Mouse (Mus musculus): ENCODE data around the gene Gpr27.

The Gpr27 gene

GRCm38 (mm10) chr6:99677325-99677724 is 15.2 kb upstream of the Gpr27 start:
- no peak for DNase-seq (ENCODE audit: low read depth)

DNA sequence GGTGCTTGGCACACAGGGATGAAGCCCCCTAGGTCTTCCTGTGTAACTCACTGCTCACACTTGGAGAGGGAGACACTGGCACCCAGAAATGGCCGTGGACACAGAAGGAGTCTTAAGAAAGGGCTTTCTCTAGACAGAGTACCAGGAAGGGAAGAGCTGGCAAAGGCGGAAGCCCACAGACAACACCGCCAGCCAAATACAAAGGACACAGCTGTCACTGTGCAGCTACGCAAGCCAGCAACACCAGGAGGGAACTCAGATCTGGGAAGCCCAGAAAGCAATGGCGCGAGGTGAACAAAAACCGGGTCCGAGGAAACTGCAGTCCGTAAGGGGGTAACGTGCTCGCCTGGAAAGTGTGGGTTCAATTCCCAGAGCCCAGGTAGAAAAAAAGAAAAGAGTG is 14.4 kb upstream of the Gpr27 start:
- no peak for DNase-seq (ENCODE audit: low read depth)

DNA sequence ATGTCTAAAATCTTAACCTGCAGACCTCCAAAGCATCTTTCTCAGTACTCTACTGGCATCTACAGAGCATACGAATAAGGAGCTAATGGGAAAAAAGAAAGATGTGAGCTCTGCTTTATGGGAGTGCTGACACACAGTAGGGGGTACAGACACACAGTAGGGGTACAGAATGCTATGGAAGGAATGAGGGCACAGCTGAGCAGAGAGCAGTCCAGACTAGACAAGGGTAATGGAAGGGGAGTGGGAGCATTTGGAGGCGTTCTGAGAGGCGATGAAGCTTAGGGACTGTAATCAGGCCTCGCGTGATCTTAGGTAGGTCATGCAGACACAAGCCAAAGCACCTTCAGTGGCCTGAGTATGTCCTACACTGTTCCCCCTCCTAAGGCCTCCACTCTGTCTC is 8.5 kb upstream of the Gpr27 start:
- no peak for DNase-seq (ENCODE audit: low read depth)

GRCm38 (mm10) chr6:99684899-99685298 is 7.6 kb upstream of the Gpr27 start:
- no peak for DNase-seq (ENCODE audit: low read depth)

DNA sequence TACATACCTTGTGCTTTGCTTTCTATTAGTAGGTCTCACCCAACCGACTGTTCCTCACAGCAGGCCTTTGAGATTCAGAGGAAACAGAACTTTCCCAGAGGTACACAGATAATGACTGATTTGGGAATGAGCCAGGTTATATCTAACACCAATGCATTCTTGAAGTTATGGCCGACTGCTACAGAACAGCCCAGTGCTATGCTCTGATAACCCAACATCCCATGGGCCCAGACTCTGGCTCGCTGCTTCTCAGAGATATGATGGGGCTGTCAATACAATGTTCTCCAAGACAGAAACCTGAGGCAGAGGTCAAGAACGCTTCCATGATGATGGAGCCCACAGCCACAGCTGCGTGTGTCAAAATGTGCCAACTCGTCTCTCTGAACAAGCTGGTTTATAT is 4.0 kb upstream of the Gpr27 start:
- no peak for DNase-seq (ENCODE audit: low read depth)

DNA sequence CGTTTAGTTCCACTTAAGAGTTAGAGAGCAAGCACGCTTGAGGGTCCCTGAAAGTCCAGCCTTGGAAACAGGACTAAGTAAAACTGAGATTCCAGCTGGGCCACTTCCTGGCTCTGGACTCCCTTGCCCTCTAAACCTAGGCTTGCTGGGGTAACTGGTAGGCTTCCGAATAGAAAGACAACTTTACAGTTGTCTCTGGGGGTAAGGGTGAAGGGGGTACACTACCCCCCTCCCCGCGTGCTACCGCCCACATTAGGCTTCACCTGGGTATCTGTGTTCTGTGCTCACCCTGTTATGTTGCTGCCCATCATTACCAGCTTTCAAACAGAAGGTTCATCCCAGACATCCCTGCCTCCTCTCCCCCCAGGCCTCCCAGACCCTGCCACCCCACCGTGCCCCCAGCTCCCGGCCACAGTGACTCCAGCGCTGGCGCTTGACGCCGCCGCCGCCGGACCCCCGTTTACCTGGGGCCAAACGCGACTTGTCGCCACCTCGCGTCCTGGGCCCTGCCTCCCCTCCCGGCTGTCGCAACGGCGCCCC is 743 bp upstream of the Gpr27 start:
- DNase-seq (ENCODE audit: low read depth): no peak

GRCm38 (mm10) chr6:99692916-99693841 is 700 bp downstream of the Gpr27 start:
- no peak for DNase-seq (ENCODE audit: low read depth)

GRCm38 (mm10) chr6:99700484-99700883 is 8.0 kb downstream of the Gpr27 start:
- DNase-seq (ENCODE audit: low read depth): no peak

GRCm38 (mm10) chr6:99711576-99712101 is 19.2 kb downstream of the Gpr27 start:
- DNase-seq (ENCODE audit: low read depth): no peak

DNA sequence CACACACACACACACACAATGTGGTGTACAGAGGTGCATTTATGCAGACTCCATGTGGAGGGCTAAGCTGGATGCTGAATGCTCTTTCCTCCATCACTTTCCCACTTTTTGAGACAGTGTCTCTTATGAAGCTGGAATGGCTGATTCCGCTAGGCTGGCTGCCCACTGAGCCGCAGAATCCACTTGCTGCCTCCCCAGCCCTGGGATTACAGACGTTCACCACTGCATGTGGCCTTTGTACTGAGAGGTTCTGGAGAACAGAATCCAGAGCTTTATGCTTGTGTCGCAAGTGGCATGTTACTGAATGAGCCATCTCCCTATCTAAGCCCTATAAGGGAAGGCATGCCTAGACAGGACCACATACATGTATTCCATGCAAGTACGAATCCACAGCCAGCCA is 20.8 kb downstream of the Gpr27 start:
- DNase-seq (ENCODE audit: low read depth): no peak

DNA sequence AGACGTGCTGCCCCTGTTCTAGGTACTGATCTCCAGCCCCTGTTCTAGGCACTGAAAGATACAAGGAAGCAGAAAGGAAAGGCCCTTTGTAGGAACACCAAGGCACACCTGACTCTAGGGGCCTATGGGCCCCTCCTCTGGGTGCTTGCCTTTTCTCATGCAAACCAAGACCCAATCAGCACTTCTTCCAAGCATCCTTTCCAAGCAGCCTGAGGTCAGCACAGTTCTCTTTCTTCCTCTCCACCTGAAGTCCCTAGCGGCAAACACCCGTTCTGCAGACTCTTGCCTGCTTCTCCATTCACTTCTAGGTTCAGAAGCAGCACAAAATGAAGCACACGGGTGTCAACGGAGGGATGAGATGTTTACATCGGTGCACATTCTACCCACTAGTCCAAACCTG is 22.7 kb downstream of the Gpr27 start:
- no peak for DNase-seq (ENCODE audit: low read depth)

- DNase-seq (ENCODE audit: low read depth): no peak
These were observed 23.4 kb downstream of the Gpr27 start for GRCm38 (mm10) chr6:99715913-99716312.

DNA sequence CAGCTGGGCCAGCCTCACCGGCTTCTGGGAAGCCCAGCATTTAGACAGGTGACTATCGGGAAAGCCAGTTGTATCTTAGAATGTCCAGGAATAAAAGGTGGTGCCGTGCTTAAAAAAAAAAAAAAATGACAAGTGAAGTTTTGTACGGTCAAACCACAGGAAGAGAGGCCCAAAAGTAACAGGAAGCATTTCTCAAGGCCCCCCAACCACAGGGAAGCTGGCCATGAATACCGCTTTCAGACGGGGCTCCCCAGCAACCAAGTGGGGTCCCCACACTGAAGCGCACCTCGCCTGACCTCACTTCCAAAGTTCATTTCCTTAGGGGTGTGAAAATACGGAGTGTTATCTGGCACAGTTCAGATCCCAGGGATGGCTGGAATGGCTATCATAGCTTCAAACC is 28.6 kb downstream of the Gpr27 start:
- DNase-seq (ENCODE audit: low read depth): no peak

GRCm38 (mm10) chr6:99722390-99722789 is 29.9 kb downstream of the Gpr27 start:
- DNase-seq (ENCODE audit: low read depth): no peak

GRCm38 (mm10) chr6:99725971-99726561 is 33.6 kb downstream of the Gpr27 start, which contains the start of gene Prok2:
Gene Prok2, minus strand, starts transcription at chr6:99726392.
- no peak for DNase-seq (ENCODE audit: low read depth)

DNA sequence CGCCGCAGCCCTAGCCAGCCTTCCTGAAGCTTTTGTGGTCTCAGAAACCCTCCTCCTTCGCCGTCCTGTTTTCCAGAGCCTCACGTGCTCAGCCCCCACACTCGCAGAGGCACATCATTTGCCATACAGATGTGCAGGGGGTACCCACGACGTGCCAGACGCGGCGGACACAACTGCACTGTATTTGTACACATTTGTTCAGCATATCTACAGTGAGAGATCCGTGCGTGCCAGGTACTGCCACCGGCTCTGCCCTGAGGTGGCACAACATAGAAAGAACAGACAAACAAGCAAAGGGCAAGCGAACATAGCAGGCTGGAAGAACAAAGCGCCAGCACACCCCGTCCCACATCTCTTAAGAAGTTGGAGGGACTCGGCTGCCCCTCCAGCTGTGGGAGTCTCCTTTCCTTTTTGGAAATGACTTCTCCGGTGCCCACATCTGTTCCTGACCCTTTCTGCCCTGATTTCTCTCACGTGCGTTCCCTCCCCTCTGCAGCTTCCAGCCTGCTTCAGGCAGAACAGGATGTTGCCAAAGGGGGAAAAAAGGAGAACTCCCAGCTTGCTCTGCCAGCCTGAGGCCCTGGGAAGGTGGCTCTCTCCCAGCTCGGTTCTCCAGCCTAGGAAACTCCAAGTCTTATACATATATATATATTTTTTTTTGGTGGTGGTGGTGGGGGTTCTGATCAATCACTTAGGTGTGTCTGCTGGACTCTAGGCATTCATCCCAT is 34.3 kb downstream of the Gpr27 start:
- DNase-seq (ENCODE audit: low read depth): no peak

GRCm38 (mm10) chr6:99729853-99730252 is 37.4 kb downstream of the Gpr27 start:
- no peak for DNase-seq (ENCODE audit: low read depth)

- DNase-seq (ENCODE audit: low read depth): no peak
These were observed 39.4 kb downstream of the Gpr27 start for GRCm38 (mm10) chr6:99731926-99732325.

- no peak for DNase-seq (ENCODE audit: low read depth)
These were observed 40.2 kb downstream of the Gpr27 start for GRCm38 (mm10) chr6:99732673-99733072.

DNA sequence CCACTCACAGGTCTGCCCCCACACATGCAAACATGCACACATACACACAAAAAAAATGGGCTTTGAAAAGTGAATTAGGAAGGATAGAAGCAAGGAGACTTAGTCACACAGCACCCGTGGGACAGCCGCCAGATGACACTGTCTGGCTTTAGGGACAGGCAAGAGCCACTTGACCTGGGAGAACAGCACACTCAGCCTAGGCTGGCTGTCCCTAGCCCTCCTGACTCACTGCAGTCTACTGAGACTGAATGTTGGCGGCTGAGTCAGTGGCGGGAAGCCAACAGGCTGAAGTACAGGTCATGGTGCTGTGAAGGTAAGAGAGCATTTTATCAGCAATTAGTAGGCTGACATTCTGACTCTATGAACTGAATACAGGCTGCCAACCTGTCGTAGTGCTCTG is 42.2 kb downstream of the Gpr27 start:
- DNase-seq (ENCODE audit: low read depth): no peak

- no peak for DNase-seq (ENCODE audit: low read depth)
These were observed 50.4 kb downstream of the Gpr27 start for GRCm38 (mm10) chr6:99742866-99743265.
